Mouse (Mus musculus) monocyte, adult 5-6 weeks (primary cell): ENCODE measurements around the gene Cutal. TPM values are rescaled to one million over a fixed set of nuclear protein-coding genes. Genes with fewer than 3 reads are reported as not detected.
A peak's percentile ranks its signal among the peaks of the same experiment; 100 is the strongest.

Experiments
- ATAC-seq: fragments of 153-309, 156-312 bp; replicated peaks from 2 replicates; pipeline ENCODE4 v1.8.0; 2017; ENCODE audit warnings: mild to moderate bottlenecking; ENCODE audit not compliant: low TSS enrichment, insufficient number of reproducible peaks, severe bottlenecking, poor library complexity, low FRiP score
- total RNA-seq: library from RNA; stranded (forward); fragments of 200-1000, 200-491, 200-594 nt; gene quantifications from 3 replicates; pipeline ENCODE4 v1.2.3, GENCODE M21; 2017

Cutal gene
- total RNA-seq, 1 experiment from 2014 or later = not detected

- no peak for ATAC-seq
Observed at GRCm38 (mm10) chr2:34874816-34875345, 685 bp downstream of the Cutal start, which contains the start of gene Psmd5. Gene Psmd5 (minus strand): TSS chr2:34874968.

- ATAC-seq = no peak
Observed at GRCm38 (mm10) chr2:34880054-34880453, 5.9 kb downstream of the Cutal start.

GRCm38 (mm10) chr2:34882757-34883156 is 8.6 kb downstream of the Cutal start:
- no peak for ATAC-seq

GRCm38 (mm10) chr2:34883190-34883589 is 9.0 kb downstream of the Cutal start:
- no peak for ATAC-seq

GRCm38 (mm10) chr2:34884186-34884585 is 10.0 kb downstream of the Cutal start:
- ATAC-seq = no peak

GRCm38 (mm10) chr2:34893950-34894349 is 19.8 kb downstream of the Cutal start:
- no peak for ATAC-seq

GRCm38 (mm10) chr2:34895503-34896113 is 21.4 kb downstream of the Cutal start:
- ATAC-seq = no peak

GRCm38 (mm10) chr2:34896821-34897460 is 22.7 kb downstream of the Cutal start:
- ATAC-seq = no peak

GRCm38 (mm10) chr2:34897820-34898219 is 23.6 kb downstream of the Cutal start:
- ATAC-seq = no peak

GRCm38 (mm10) chr2:34899682-34900081 is 25.5 kb downstream of the Cutal start:
- no peak for ATAC-seq

GRCm38 (mm10) chr2:34900412-34900811 is 26.2 kb downstream of the Cutal start:
- no peak for ATAC-seq

- no peak for ATAC-seq
Observed at GRCm38 (mm10) chr2:34901726-34902125, 27.5 kb downstream of the Cutal start.

GRCm38 (mm10) chr2:34902731-34903130 is 28.5 kb downstream of the Cutal start:
- no peak for ATAC-seq

- no peak for ATAC-seq
Observed at GRCm38 (mm10) chr2:34903191-34903590, 29.0 kb downstream of the Cutal start.

GRCm38 (mm10) chr2:34903652-34904405 is 29.6 kb downstream of the Cutal start:
- no peak for ATAC-seq

GRCm38 (mm10) chr2:34904849-34905542 is 30.8 kb downstream of the Cutal start:
- peak; percentile 87 for ATAC-seq

GRCm38 (mm10) chr2:34906426-34906825 is 32.2 kb downstream of the Cutal start:
- no peak for ATAC-seq

- peak; percentile 37 for ATAC-seq
Observed at GRCm38 (mm10) chr2:34906861-34907604, 32.8 kb downstream of the Cutal start.
